Mouse (Mus musculus): ENCODE measurements around the gene Fgd1. TPM values are rescaled to one million over a fixed set of nuclear protein-coding genes. Genes with fewer than 3 reads are reported as not detected.

Fgd1 gene
- total RNA-seq, 1 experiment from 2014 or later, result 1.7 TPM

GRCm38 (mm10) chrX:151076941-151077485, 31.1 kb downstream of the Fgd1 start:
- ATAC-seq (replicated peaks; ENCODE audit: low read depth, poor library complexity, severe bottlenecking), result no peak

- no peak for ATAC-seq (replicated peaks; ENCODE audit: low read depth, poor library complexity, severe bottlenecking)
These were observed 39.6 kb downstream of the Fgd1 start for GRCm38 (mm10) chrX:151085599-151085998.

- ATAC-seq (replicated peaks; ENCODE audit: low read depth, poor library complexity, severe bottlenecking), result no peak
These were observed 41.5 kb downstream of the Fgd1 start for GRCm38 (mm10) chrX:151087418-151087817.

GRCm38 (mm10) chrX:151096171-151097058, 50.5 kb downstream of the Fgd1 start, which contains the start of gene Tsr2:
Gene Tsr2, minus strand, starts transcription at chrX:151096543.
- peak; percentile 97 for ATAC-seq (replicated peaks; ENCODE audit: low read depth, poor library complexity, severe bottlenecking)

GRCm38 (mm10) chrX:151107301-151108067, 61.5 kb downstream of the Fgd1 start:
- ATAC-seq (replicated peaks; ENCODE audit: low read depth, poor library complexity, severe bottlenecking), result peak; percentile 36; the same call in 1 of the 2 replicates

GRCm38 (mm10) chrX:151116795-151117194, 70.8 kb downstream of the Fgd1 start:
- ATAC-seq (replicated peaks; ENCODE audit: low read depth, poor library complexity, severe bottlenecking), result peak; percentile 98

GRCm38 (mm10) chrX:151117432-151117831, 71.5 kb downstream of the Fgd1 start:
- peak; percentile 84 for ATAC-seq (replicated peaks; ENCODE audit: low read depth, poor library complexity, severe bottlenecking)

GRCm38 (mm10) chrX:151123933-151124332, 78.0 kb downstream of the Fgd1 start:
- no peak for ATAC-seq (replicated peaks; ENCODE audit: low read depth, poor library complexity, severe bottlenecking)

- ATAC-seq (replicated peaks; ENCODE audit: low read depth, poor library complexity, severe bottlenecking), result no peak
These were observed 84.5 kb downstream of the Fgd1 start for GRCm38 (mm10) chrX:151130493-151130892.

GRCm38 (mm10) chrX:151132785-151133184, 86.8 kb downstream of the Fgd1 start:
- no peak for ATAC-seq (replicated peaks; ENCODE audit: low read depth, poor library complexity, severe bottlenecking)

Other genes with a start within 250 kb of the Fgd1 start
- 5.4 TPM in 2 replicates for gene Maged2, start 231.8 kb upstream of the Fgd1 start, total RNA-seq (2017)
- gene Gnl3l, start 28.8 kb upstream of the Fgd1 start, total RNA-seq (2017), result 49.2 and 63.1 TPM in 2 replicates
- gene Tsr2, start 50.4 kb downstream of the Fgd1 start, total RNA-seq (2017), result 28.2 and 41.1 TPM in 2 replicates
- not detected in 2 replicates for gene Wnk3, start 151.9 kb downstream of the Fgd1 start, total RNA-seq (2017)